Mouse (Mus musculus) hindbrain, embryonic 10.5 days (tissue): Measurements from ENCODE around the gene Dbh. TPM values are rescaled to one million over a fixed set of nuclear protein-coding genes. Genes with fewer than 3 reads are reported as not detected.

Experiments used
- polyA plus RNA-seq: library from polyadenylated mRNA; unstranded; fragments of >200 nt; fragmentation: Nextera tagmentation; extraction: Ambion mirVana; gene quantifications from 2 replicates; pipeline ENCODE4 v1.2.1, GENCODE M21; 2016

The Dbh gene
- polyA plus RNA-seq, 1 experiment from 2014 or later = 4.9 TPM

Other genes starting within 250 kb of the Dbh start
- gene Surf2, start 248.9 kb upstream of the Dbh start, polyA plus RNA-seq = 53.2 and 58.0 TPM in 2 replicates
- gene Surf1, start 248.7 kb upstream of the Dbh start, polyA plus RNA-seq = 47.4 and 53.6 TPM in 2 replicates
- 155 and 158 TPM in 2 replicates for gene Surf4, start 231.3 kb upstream of the Dbh start, polyA plus RNA-seq
- 0.09 and 0.30 TPM in 2 replicates for gene Stkld1, start 231.2 kb upstream of the Dbh start, polyA plus RNA-seq
- 47.4 and 56.1 TPM in 2 replicates for gene Rexo4, start 200.8 kb upstream of the Dbh start, polyA plus RNA-seq
- not detected in 2 replicates for gene Adamts13, start 191.8 kb upstream of the Dbh start, polyA plus RNA-seq
- gene Cacfd1, start 155.3 kb upstream of the Dbh start, polyA plus RNA-seq = 93.2 and 96.9 TPM in 2 replicates
- 2.8 and 3.1 TPM in 2 replicates for gene Slc2a6, start 137.2 kb upstream of the Dbh start, polyA plus RNA-seq
- gene Mymk, start 93.1 kb upstream of the Dbh start, polyA plus RNA-seq = 0.11 and 0.29 TPM in 2 replicates
- 4.0 and 7.0 TPM in 2 replicates for gene Adamtsl2, start 85.9 kb upstream of the Dbh start, polyA plus RNA-seq
- gene Fam163b, start 22.7 kb upstream of the Dbh start, polyA plus RNA-seq = 0.26 TPM in 2 replicates
- 1.9 and 3.9 TPM in 2 replicates for gene Sardh, start 83.1 kb downstream of the Dbh start, polyA plus RNA-seq